Mouse (Mus musculus) adipocyte (in vitro differentiated cells): Measurements from ENCODE around the gene Gm6812.
"Not testable (repeated sequence)": the region's sequence is repeated elsewhere in the genome, so short reads cannot be mapped to it uniquely, and the experiment has no call there.

Experiments
- DNase-seq: peaks from one replicate; pipeline ENCODE4 v3.0.0-alpha.2; 2016; ENCODE audit warnings: low spot score

Gene Gm6812

GRCm38 (mm10) chrX:68892953-68893352 is at the start of gene Gm6812:
Gene Gm6812, minus strand, starts transcription at chrX:68893053.
- DNase-seq: not testable (repeated sequence)

GRCm38 (mm10) chrX:68865145-68865544 is 27.7 kb downstream of the Gm6812 start:
- no peak for DNase-seq
